Comparison of ENCODE assay signal across 24 mouse cellular contexts in the genomic region with DNA sequence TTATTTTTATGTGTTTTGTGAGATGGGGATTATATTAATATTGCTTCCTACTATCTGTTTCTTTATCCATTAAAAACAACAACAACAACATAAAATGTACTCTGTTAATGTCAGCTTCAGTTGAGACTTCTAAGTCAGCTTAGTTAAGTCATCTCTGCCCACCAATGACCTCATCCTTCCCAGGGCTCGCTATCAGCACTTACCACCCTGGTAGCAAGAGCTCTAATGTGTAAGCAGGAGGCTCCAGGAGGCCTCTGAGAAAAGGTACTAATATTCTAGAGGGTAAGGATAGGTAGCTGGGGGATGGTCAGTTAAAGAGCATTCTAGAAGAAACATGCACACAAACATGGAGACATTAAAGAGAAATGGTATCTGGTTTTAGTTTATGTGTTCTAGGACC. TPM values are rescaled to one million over a fixed set of nuclear protein-coding genes. Genes with fewer than 3 reads are reported as not detected.
DNase-seq lines count a peak whose midpoint lies in the region; ATAC-seq and TF ChIP-seq lines count a peak whose summit lies in the region.
"Had no signal": no experiment of that assay in that cellular context is flagged by ENCODE, and none has a peak within 500 bp of the region (broad histone marks: within the 10 kb centered on the region; RNA-seq: fewer than 3 reads in every experiment).

No protein-coding gene starts in this region.

- H3K36me3 ChIP-seq in heart, embryonic 14.5 days (ENCODE audit: control insufficient read depth, insufficient read depth, low read length) = no peaks in the 10 kb centered on the region
- H3K36me3 ChIP-seq in liver, embryonic 14.5 days (replicated peaks; ENCODE audit: control insufficient read depth, insufficient read depth, low read depth) = no peaks in the 10 kb centered on the region
- H3K36me3 ChIP-seq: embryonic facial prominence, embryonic 10.5 days; limb, embryonic 12.5 days; lung, embryonic 15.5 days; neural tube, embryonic 12.5 days had no signal

- peaks cover 9 to 45% of the 10 kb centered on the region in 2 experiments for H3K4me1 ChIP-seq in heart, embryonic 14.5 days (ENCODE audit: control insufficient read depth in 2 of 2, insufficient read depth in 2 of 2, low read length in 2 of 2)
- H3K4me1 ChIP-seq in liver, embryonic 14.5 days (replicated peaks; ENCODE audit: control insufficient read depth in 2 of 2, insufficient read depth in 2 of 2, low read length in 1 of 2) = peaks cover 17 to 21% of the 10 kb centered on the region in 2 experiments
- H3K4me1 ChIP-seq: neural tube, embryonic 12.5 days had no signal

- H3K27me3 ChIP-seq in heart, embryonic 14.5 days (ENCODE audit: control insufficient read depth, insufficient read depth, low read length) = no peaks in the 10 kb centered on the region
- no peaks in the 10 kb centered on the region for H3K27me3 ChIP-seq in liver, embryonic 14.5 days (ENCODE audit: control insufficient read depth, insufficient read depth, low read length)
- H3K27me3 ChIP-seq: limb, embryonic 12.5 days; lung, embryonic 15.5 days; neural tube, embryonic 12.5 days; Patski had no signal

- H3K4me3 ChIP-seq in heart, embryonic 14.5 days (ENCODE audit: control insufficient read depth in 1 of 2, insufficient read depth in 1 of 2, low read depth in 1 of 2, low read length in 2 of 2) = no peak overlapping the region
- H3K4me3 ChIP-seq in liver, embryonic 14.5 days (ENCODE audit: insufficient read depth in 1 of 2, low read depth in 2 of 2, low read length in 2 of 2) = no peak overlapping the region; a peak in 1 of 4 replicates
- H3K4me3 ChIP-seq: embryonic facial prominence, embryonic 10.5 days; gastrocnemius, adult 2 months; heart, adult 2 months; limb, embryonic 12.5 days; lung, embryonic 15.5 days; neural tube, embryonic 12.5 days had no signal

- H3K9me3 ChIP-seq in heart, embryonic 14.5 days (ENCODE audit: control insufficient read depth, low read length) = 0 out of 2 replicates have a peak, but pooled peaks cover 5% of the 10 kb centered on the region
- H3K9me3 ChIP-seq in liver, embryonic 14.5 days (ENCODE audit: control insufficient read depth, low read length) = no peaks in the 10 kb centered on the region
- H3K9me3 ChIP-seq: embryonic facial prominence, embryonic 10.5 days; lung, embryonic 15.5 days; neural tube, embryonic 12.5 days had no signal

- peak overlapping the region in 1 of 2 experiments; percentile 56; a peak in 2 of 4 replicates for H3K27ac ChIP-seq in heart, embryonic 14.5 days (replicated peaks in 1 of 2; ENCODE audit: control insufficient read depth in 1 of 2, insufficient read depth in 1 of 2, low read depth in 2 of 2, low read length in 2 of 2)
- H3K27ac ChIP-seq in liver, embryonic 14.5 days = peak overlapping the region; percentile 50
- H3K27ac ChIP-seq: embryonic facial prominence, embryonic 10.5 days; gastrocnemius, adult 2 months; hindbrain, embryonic 14.5 days; limb, embryonic 12.5 days; neural tube, embryonic 12.5 days had no signal

- H3K9ac ChIP-seq in heart, embryonic 14.5 days (ENCODE audit: low read length) = peak overlapping the region; percentile 50; the same call in 1 of the 2 replicates
- peak overlapping the region; percentile 46 for H3K9ac ChIP-seq in liver, embryonic 14.5 days (replicated peaks)
- H3K9ac ChIP-seq: hindbrain, embryonic 14.5 days; limb, embryonic 12.5 days; lung, embryonic 15.5 days; neural tube, embryonic 12.5 days had no signal

- 13% methylated on average over 1 of the region's 1 CpGs for WGBS in heart, embryonic 14.5 days
- WGBS in liver, embryonic 14.5 days (ENCODE audit: insufficient replicate concordance) = 3% methylated on average over 1 of the region's 1 CpGs

- no peak for DNase-seq in heart, adult 18-20 months
- peak; percentile 59 for DNase-seq in 416B (ENCODE audit: low read depth)
- peak; percentile 71 to 77 (median 75) for DNase-seq in liver, embryonic 14.5 days (ENCODE audit: low read depth in 3 of 3, low spot score in 3 of 3)
- no peak for DNase-seq in cerebellum, adult 8-10 months
- DNase-seq in left cerebral cortex, postnatal 14 days (ENCODE audit: low spot score in 2 of 2) = no peak
- DNase-seq: adrenal gland, postnatal 14 days; B cell, adult 2 months; kidney, postnatal 10 days; spleen, adult 18-20 months; thymus, postnatal 14 days had no signal

- intact Hi-C loops in left cerebral cortex, postnatal 14 days (cut with DNase I) = no loop called here

- peak; percentile 58 for TF ChIP-seq EP300 in liver, embryonic 14.5 days (IDR thresholded peaks at IDR 0.05; ENCODE audit: low read depth)

- H3K4me2 ChIP-seq in heart, embryonic 14.5 days (ENCODE audit: low read length) = no peak overlapping the region
- H3K4me2 ChIP-seq in liver, embryonic 14.5 days (ENCODE audit: low read depth) = peak overlapping the region; percentile 55
- H3K4me2 ChIP-seq: hindbrain, embryonic 14.5 days; limb, embryonic 12.5 days; lung, embryonic 15.5 days; neural tube, embryonic 12.5 days had no signal

- TF ChIP-seq CTCF in liver, embryonic 14.5 days (IDR thresholded peaks at IDR 0.05; ENCODE audit: low read depth) = no peak

- ATAC-seq in heart, embryonic 14.5 days (ENCODE audit: insufficient number of reproducible peaks, insufficient read depth, low FRiP score, low read depth) = no peak
- peak; percentile 58 for ATAC-seq in common myeloid progenitor, adult 5-6 weeks (replicated peaks; ENCODE audit: low read depth, poor library complexity, severe bottlenecking)
- peak; percentile 96 for ATAC-seq in liver, embryonic 14.5 days (ENCODE audit: insufficient read depth)
- ATAC-seq in frontal cortex, adult (ENCODE audit: low TSS enrichment) = no peak
- ATAC-seq: activated CD4-positive, CD25-positive, alpha-beta regulatory T cell, adult 4 months; forebrain, embryonic 16.5 days; intestine, postnatal 0 days; Patski had no signal

RNA-seq across cellular contexts. Expression of a gene that starts 13.9 kb away (rescaled TPM):
- 103 and 112 TPM in 2 replicates for polyA plus RNA-seq in heart, embryonic 14.5 days (2014; fragmentation: Nextera tagmentation; extraction: Ambion mirVana)
- total RNA-seq in heart, adult 18-20 months (2021) = 10 to 100 TPM; 37.5 to 44.4 TPM
- 75.2 and 80.6 TPM in 2 replicates for total RNA-seq in common myeloid progenitor, adult 5-6 weeks (2017)
- 21.4 and 23.7 TPM in 2 replicates for polyA plus RNA-seq in liver, embryonic 14.5 days (2012; rRNA removed)
- 43.0 and 47.2 TPM in 2 replicates for polyA plus RNA-seq in liver, embryonic 14.5 days (2014; fragmentation: Nextera tagmentation; extraction: Ambion mirVana)
- total RNA-seq in left cerebral cortex, postnatal 14 days (2021) = 100 to 1,000 TPM; 133 to 148 TPM

Comparison
In these comparisons a context has a peak if more than half of its experiments do, and no peak if none do; other contexts are left out.
1. ATAC-seq: peak in common myeloid progenitor, adult 5-6 weeks (single experiment) and liver, embryonic 14.5 days (single experiment); none in heart, embryonic 14.5 days (single experiment) and frontal cortex, adult (single experiment).
2. DNase-seq: peak in 416B (single experiment) and liver, embryonic 14.5 days (3 of 3); none in heart, adult 18-20 months (0 of 2), cerebellum, adult 8-10 months (single experiment) and left cerebral cortex, postnatal 14 days (0 of 2).